Mouse (Mus musculus): ENCODE measurements around the gene Gm28042. TPM values are rescaled to one million over a fixed set of nuclear protein-coding genes. Genes with fewer than 3 reads are reported as not detected.

Gene Gm28042
- polyA plus RNA-seq, 1 experiment from 2014 or later, result 6.2 TPM

Small RNA genes lying within 50 kb of the gene (microRNA-seq; reads per million reads assigned to microRNA genes)
- not detected for gene Mir7665

Other genes with a start within 250 kb of the Gm28042 start
- 40.6 and 41.1 TPM in 2 replicates for gene Rpap1, start 240.0 kb upstream of the Gm28042 start, polyA plus RNA-seq (2016; fragmentation: Nextera tagmentation; extraction: Ambion mirVana)
- gene Tyro3, start 229.8 kb upstream of the Gm28042 start, polyA plus RNA-seq (2016; fragmentation: Nextera tagmentation; extraction: Ambion mirVana), result 19.3 and 22.5 TPM in 2 replicates
- 31.3 and 32.3 TPM in 2 replicates for gene Mga, start 130.3 kb upstream of the Gm28042 start, polyA plus RNA-seq (2016; fragmentation: Nextera tagmentation; extraction: Ambion mirVana)
- 3.5 and 4.0 TPM in 2 replicates for gene Mapkbp1, start 54.8 kb upstream of the Gm28042 start, polyA plus RNA-seq (2016; fragmentation: Nextera tagmentation; extraction: Ambion mirVana)
- gene Jmjd7, start within 50 bp of the Gm28042 start, polyA plus RNA-seq (2016; fragmentation: Nextera tagmentation; extraction: Ambion mirVana), result 20.4 and 20.6 TPM in 2 replicates
- gene Pla2g4b, start 5.9 kb downstream of the Gm28042 start, polyA plus RNA-seq (2016; fragmentation: Nextera tagmentation; extraction: Ambion mirVana), result 1.8 and 2.8 TPM in 2 replicates
- 25.9 and 26.3 TPM in 2 replicates for gene Ehd4, start 127.1 kb downstream of the Gm28042 start, polyA plus RNA-seq (2016; fragmentation: Nextera tagmentation; extraction: Ambion mirVana)
- gene Pla2g4e, start 217.8 kb downstream of the Gm28042 start, polyA plus RNA-seq (2016; fragmentation: Nextera tagmentation; extraction: Ambion mirVana), result not detected in 2 replicates